ENCODE assay signal across 9 mouse cellular contexts in genomic region chrX:20775271-20776016, GRCm38 (mm10). TPM values are rescaled to one million over a fixed set of nuclear protein-coding genes. Genes with fewer than 3 reads are reported as not detected.
DNase-seq lines count a peak whose midpoint lies in the region; ATAC-seq and TF ChIP-seq lines count a peak whose summit lies in the region.
"Had no signal": no experiment of that assay in that cellular context is flagged by ENCODE, and none has a peak within 500 bp of the region (broad histone marks: within the 10 kb centered on the region; RNA-seq: fewer than 3 reads in every experiment).

No protein-coding gene starts in this region.

- H3K4me1 ChIP-seq in kidney, embryonic 14.5 days (ENCODE audit: control insufficient read depth, insufficient read depth, low read length), result no peaks in the 10 kb centered on the region
- peaks cover 8% of the 10 kb centered on the region for H3K4me1 ChIP-seq in thymus, adult 2 months (replicated peaks; ENCODE audit: control insufficient read depth, insufficient read depth, low read length)

- no peak overlapping the region for H3K27ac ChIP-seq in kidney, embryonic 14.5 days (ENCODE audit: low read depth, low read length)
- no peak overlapping the region for H3K27ac ChIP-seq in thymus, adult 2 months (ENCODE audit: control insufficient read depth, insufficient read depth, low read length)

- WGBS in kidney, embryonic 14.5 days, result 54% methylated on average over 19 of the region's 19 CpGs
- WGBS in thymus, adult 2 months, result 65% methylated on average over 19 of the region's 19 CpGs

- peak overlapping the region; percentile 19; the same call in 1 of the 2 replicates for H3K4me2 ChIP-seq in kidney, embryonic 14.5 days (replicated peaks; ENCODE audit: low read depth, low read length)

- DNase-seq in kidney, adult 11 months, result no peak
- no peak for DNase-seq in thymus, adult 2 months
- DNase-seq in thymus, postnatal 14 days, result no peak
- peak; percentile 44 for DNase-seq in ZHBTc4 (ENCODE audit: low read depth, low spot score)
- DNase-seq in naive thymus-derived CD4-positive, alpha-beta T cell, adult 2 months (ENCODE audit: low read depth), result peak; percentile 52
- DNase-seq in left cerebral cortex, adult 9 months (ENCODE audit: low spot score in 2 of 2), result no peak
- DNase-seq: cerebellum, adult 2 months; kidney, adult 9 months had no signal

- H3K9me3 ChIP-seq in kidney, embryonic 14.5 days (ENCODE audit: control insufficient read depth, low read length), result no peaks in the 10 kb centered on the region

- TF ChIP-seq POLR2A in thymus, adult 2 months (IDR thresholded peaks at IDR 0.05; ENCODE audit: control insufficient read depth, extremely low read depth, insufficient read depth, low read length, poor library complexity), result no peak

- ATAC-seq in kidney, embryonic 14.5 days (ENCODE audit: low FRiP score, low TSS enrichment), result no peak

- H3K4me3 ChIP-seq in kidney, embryonic 14.5 days (ENCODE audit: low read length), result no peak overlapping the region; the same call in 1 of the 2 replicates
- H3K4me3 ChIP-seq in thymus, adult 2 months (ENCODE audit: control insufficient read depth, insufficient read depth, low read length), result peak overlapping the region; percentile 25; the same call in 1 of the 2 replicates

- H3K27me3 ChIP-seq in kidney, embryonic 14.5 days (ENCODE audit: control insufficient read depth, insufficient read depth, low read length), result no peaks in the 10 kb centered on the region
- H3K27me3 ChIP-seq in thymus, adult 2 months (ENCODE audit: control insufficient read depth, insufficient read depth, low read length), result no peaks in the 10 kb centered on the region

- H3K9ac ChIP-seq in kidney, embryonic 14.5 days (ENCODE audit: low read depth, low read length), result no peak overlapping the region

- no peak for TF ChIP-seq CTCF in thymus, adult 2 months (IDR thresholded peaks at IDR 0.05; ENCODE audit: borderline replicate concordance, control insufficient read depth, extremely low read depth, insufficient read depth, low read length, poor library complexity)

- H3K36me3 ChIP-seq in kidney, embryonic 14.5 days (ENCODE audit: control insufficient read depth, insufficient read depth, low read length), result no peaks in the 10 kb centered on the region
- H3K36me3 ChIP-seq in thymus, adult 2 months (ENCODE audit: control insufficient read depth, insufficient read depth, low read length), result no peaks in the 10 kb centered on the region

RNA-seq across cellular contexts. Expression of gene Araf, which starts 22.2 kb away (rescaled TPM):
- 94.0 and 103 TPM in 2 replicates for polyA plus RNA-seq in kidney, embryonic 14.5 days (2014; fragmentation: Nextera tagmentation; extraction: Ambion mirVana)
- polyA plus RNA-seq in thymus, adult 2 months (2012; rRNA removed), result 194 and 224 TPM in 2 replicates

Comparison
In these comparisons a context has a peak if more than half of its experiments do, and no peak if none do; other contexts are left out.
1. DNase-seq: peak in ZHBTc4 (single experiment) and naive thymus-derived CD4-positive, alpha-beta T cell, adult 2 months (single experiment); none in kidney, adult 11 months (single experiment), thymus, adult 2 months (single experiment), thymus, postnatal 14 days (single experiment) and left cerebral cortex, adult 9 months (0 of 2).